Comparison of ENCODE assay signal across 14 mouse cellular contexts in genomic region chr8:89680341-89680740, GRCm38 (mm10).
"Had no signal": no experiment of that assay in that cellular context is flagged by ENCODE, and none has a peak within 500 bp of the region (broad histone marks: within the 10 kb centered on the region; RNA-seq: fewer than 3 reads in every experiment).

No protein-coding gene starts in this region.

- H3K9ac ChIP-seq: liver, embryonic 14.5 days; lung, embryonic 14.5 days; midbrain, embryonic 12.5 days; neural tube, embryonic 12.5 days had no signal

- H3K27me3 ChIP-seq: neural tube, embryonic 12.5 days had no signal

- H3K4me2 ChIP-seq: lung, embryonic 14.5 days; midbrain, embryonic 12.5 days; neural tube, embryonic 12.5 days had no signal

- H3K4me3 ChIP-seq: midbrain, embryonic 10.5 days; midbrain, embryonic 12.5 days; neural tube, embryonic 12.5 days had no signal

- H3K27ac ChIP-seq: liver, embryonic 14.5 days; midbrain, embryonic 10.5 days; midbrain, embryonic 12.5 days; neural tube, embryonic 12.5 days had no signal

- H3K4me1 ChIP-seq: neural tube, embryonic 12.5 days had no signal

- H3K9me3 ChIP-seq: midbrain, embryonic 10.5 days; midbrain, embryonic 12.5 days; neural tube, embryonic 12.5 days had no signal

- DNase-seq: lung, adult 18-20 months; lung, embryonic 14.5 days; lung, postnatal 10 days; lung, postnatal 4 days; right cerebral cortex, postnatal 14 days; spleen, adult 18-20 months; thymus, adult 18-20 months; thymus, postnatal 25 days; thymus, postnatal 4 days had no signal

- H3K36me3 ChIP-seq: midbrain, embryonic 10.5 days; midbrain, embryonic 12.5 days; neural tube, embryonic 12.5 days had no signal

- ATAC-seq: midbrain, embryonic 16.5 days had no signal
